Mouse (Mus musculus) midbrain, embryonic 13.5 days (tissue): ENCODE measurements around the gene Gtf2f2. TPM values are rescaled to one million over a fixed set of nuclear protein-coding genes. Genes with fewer than 3 reads are reported as not detected.

Experiments used
- ATAC-seq: fragments of 200-750 bp; cut with Nextera tagmentation; 2 replicates; pipeline ENCODE4 v1.8.0; 2017; ENCODE audit warnings: mild to moderate bottlenecking, moderate TSS enrichment, moderate library complexity
- H3K27ac ChIP-seq: fragments of 300-500 bp; sonication (generic); 2 replicates; pipeline ENCODE4 v1.5.1; 2015; ENCODE audit warnings: inconsistent platforms, mild to moderate bottlenecking, moderate library complexity
- H3K27me3 ChIP-seq: fragments of 300-500 bp; sonication (generic); 2 replicates; pipeline ENCODE4 v1.6.1; 2015; ENCODE audit warnings: mild to moderate bottlenecking, inconsistent platforms
- H3K36me3 ChIP-seq: fragments of 300-500 bp; sonication (generic); 2 replicates; pipeline ENCODE4 v1.6.1; 2015; ENCODE audit warnings: mild to moderate bottlenecking, inconsistent platforms
- H3K4me1 ChIP-seq: fragments of 300-500 bp; sonication (generic); replicated peaks from 2 replicates; pipeline ENCODE4 v1.6.1; 2015; ENCODE audit warnings: inconsistent platforms
- H3K4me2 ChIP-seq: fragments of 300-500 bp; sonication (generic); replicated peaks from 2 replicates; pipeline ENCODE4 v1.6.1; 2015; ENCODE audit warnings: moderate library complexity, mild to moderate bottlenecking, inconsistent platforms
- H3K4me3 ChIP-seq: fragments of 300-500 bp; sonication (generic); replicated peaks from 2 replicates; pipeline ENCODE4 v1.5.1; 2015; ENCODE audit warnings: mild to moderate bottlenecking, inconsistent platforms
- H3K9ac ChIP-seq: fragments of 300-500 bp; sonication (generic); replicated peaks from 2 replicates; pipeline ENCODE4 v1.6.1; 2015; ENCODE audit warnings: mild to moderate bottlenecking, inconsistent platforms
- H3K9me3 ChIP-seq: fragments of 300-500 bp; sonication (generic); 2 replicates; pipeline ENCODE4 v1.6.1; 2016; ENCODE audit warnings: mild to moderate bottlenecking, inconsistent platforms
- WGBS: fragments of 180-500 bp; shearing (Covaris S2); methylation state at CpG from one replicate; pipeline ENCODE4 v1.1.7; 2015; 5-methylcytosine and 5-hydroxymethylcytosine counted together
- polyA plus RNA-seq: library from polyadenylated mRNA; unstranded; fragments of >200 nt; fragmentation: Nextera tagmentation; extraction: Ambion mirVana; gene quantifications from 2 replicates; pipeline ENCODE4 v1.2.1, GENCODE M21; 2015

Gtf2f2 gene
- polyA plus RNA-seq, 1 experiment from 2014 or later, result 42.7 TPM

GRCm38 (mm10) chr14:76020927-76021719, 10.5 kb upstream of the Gtf2f2 start:
- peak; percentile 67 for ATAC-seq
- no peak overlapping the region for H3K4me2 ChIP-seq
- WGBS, result 44% methylated on average over 7 of the region's 7 CpGs
- no peaks in the 10 kb centered on the region; the same call in 1 of the 2 replicates for H3K9me3 ChIP-seq
- H3K4me3 ChIP-seq, result no peak overlapping the region
- H3K4me1 ChIP-seq, result peaks cover 24% of the 10 kb centered on the region
- H3K36me3 ChIP-seq, result no peaks in the 10 kb centered on the region
- H3K27me3 ChIP-seq, result no peaks in the 10 kb centered on the region
- no peak overlapping the region for H3K9ac ChIP-seq
- peak overlapping the region; percentile 69 for H3K27ac ChIP-seq

GRCm38 (mm10) chr14:76020259-76020785, 9.7 kb upstream of the Gtf2f2 start:
- WGBS, result 70% methylated on average over 5 of the region's 5 CpGs
- Histone ChIP-seq H3K36me3 (no peaks in the 10 kb centered on the region), H3K4me3 (no peak overlapping the region), H3K27ac (peak overlapping the region; percentile 69), H3K4me2 (no peak overlapping the region), H3K27me3 (no peaks in the 10 kb centered on the region), H3K4me1 (peaks cover 21% of the 10 kb centered on the region), H3K9ac (no peak overlapping the region), H3K9me3 (no peaks in the 10 kb centered on the region; the same call in 1 of the 2 replicates)
- ATAC-seq, result peak; percentile 21; the same call in 1 of the 2 replicates

GRCm38 (mm10) chr14:76017785-76018490, 7.3 kb upstream of the Gtf2f2 start:
- no peaks in the 10 kb centered on the region for H3K27me3 ChIP-seq
- H3K9me3 ChIP-seq, result no peaks in the 10 kb centered on the region; the same call in 1 of the 2 replicates
- no peak overlapping the region for H3K4me2 ChIP-seq
- H3K27ac ChIP-seq, result peak overlapping the region; percentile 73
- no peak overlapping the region for H3K9ac ChIP-seq
- H3K4me3 ChIP-seq, result no peak overlapping the region
- ATAC-seq, result no peak
- H3K4me1 ChIP-seq, result peaks cover 21% of the 10 kb centered on the region
- H3K36me3 ChIP-seq, result no peaks in the 10 kb centered on the region
- 54% methylated on average over 10 of the region's 10 CpGs for WGBS

- no peak overlapping the region for H3K4me3 ChIP-seq
- WGBS, result 61% methylated on average over 2 of the region's 2 CpGs
- H3K4me1 ChIP-seq, result peaks cover 18% of the 10 kb centered on the region
- H3K27me3 ChIP-seq, result no peaks in the 10 kb centered on the region
- no peaks in the 10 kb centered on the region; the same call in 1 of the 2 replicates for H3K9me3 ChIP-seq
- no peak for ATAC-seq
- no peak overlapping the region for H3K27ac ChIP-seq
- no peak overlapping the region for H3K4me2 ChIP-seq
- no peaks in the 10 kb centered on the region for H3K36me3 ChIP-seq
- no peak overlapping the region for H3K9ac ChIP-seq
Measured at GRCm38 (mm10) chr14:76014331-76014730, 3.7 kb upstream of the Gtf2f2 start.

GRCm38 (mm10) chr14:76011062-76011457, 395 bp upstream of the Gtf2f2 start:
- Histone ChIP-seq H3K9me3 (no peaks in the 10 kb centered on the region), H3K27ac (no peak overlapping the region), H3K4me2 (peak overlapping the region; percentile 84), H3K9ac (no peak overlapping the region), H3K27me3 (no peaks in the 10 kb centered on the region), H3K36me3 (peaks cover 9% of the 10 kb centered on the region), H3K4me1 (peaks cover 26% of the 10 kb centered on the region), H3K4me3 (peak overlapping the region; percentile 85)
- 31% methylated on average over 7 of the region's 7 CpGs for WGBS
- ATAC-seq, result peak; percentile 67

GRCm38 (mm10) chr14:76009185-76009584, 1.5 kb downstream of the Gtf2f2 start:
- Histone ChIP-seq H3K4me2 (peak overlapping the region; percentile 84), H3K4me3 (peak overlapping the region; percentile 85), H3K27me3 (no peaks in the 10 kb centered on the region), H3K36me3 (peaks cover 9% of the 10 kb centered on the region), H3K4me1 (peaks cover 26% of the 10 kb centered on the region), H3K27ac (no peak overlapping the region), H3K9ac (0 out of 2 replicates have a peak overlapping the region, but pooled peaks have one; percentile 74), H3K9me3 (no peaks in the 10 kb centered on the region)
- 86% methylated on average over 5 of the region's 5 CpGs for WGBS
- ATAC-seq, result no peak

- Histone ChIP-seq H3K27ac (no peak overlapping the region), H3K4me3 (no peak overlapping the region), H3K27me3 (no peaks in the 10 kb centered on the region), H3K9ac (no peak overlapping the region), H3K4me1 (peaks cover 26% of the 10 kb centered on the region), H3K36me3 (peaks cover 9% of the 10 kb centered on the region), H3K9me3 (no peaks in the 10 kb centered on the region), H3K4me2 (no peak overlapping the region)
- WGBS, result 88% methylated on average over 1 of the region's 1 CpGs
- no peak for ATAC-seq
Measured at GRCm38 (mm10) chr14:76008174-76008573, 2.5 kb downstream of the Gtf2f2 start.

- Histone ChIP-seq H3K4me2 (no peak overlapping the region), H3K9me3 (no peaks in the 10 kb centered on the region), H3K36me3 (peaks cover 9% of the 10 kb centered on the region), H3K27ac (no peak overlapping the region), H3K4me3 (no peak overlapping the region), H3K27me3 (no peaks in the 10 kb centered on the region), H3K4me1 (peaks cover 19% of the 10 kb centered on the region), H3K9ac (no peak overlapping the region)
- 68% methylated on average over 4 of the region's 4 CpGs for WGBS
- no peak for ATAC-seq
Measured at GRCm38 (mm10) chr14:76005011-76005410, 5.7 kb downstream of the Gtf2f2 start.

GRCm38 (mm10) chr14:76001781-76002180, 8.9 kb downstream of the Gtf2f2 start:
- no peak for ATAC-seq
- Histone ChIP-seq H3K9ac (no peak overlapping the region), H3K9me3 (no peaks in the 10 kb centered on the region), H3K27ac (no peak overlapping the region), H3K4me2 (no peak overlapping the region), H3K36me3 (peaks cover 4% of the 10 kb centered on the region), H3K27me3 (no peaks in the 10 kb centered on the region), H3K4me1 (no peaks in the 10 kb centered on the region), H3K4me3 (no peak overlapping the region)
- WGBS, result 80% methylated on average over 4 of the region's 4 CpGs

GRCm38 (mm10) chr14:75998082-75998481, 12.6 kb downstream of the Gtf2f2 start:
- Histone ChIP-seq H3K4me1 (no peaks in the 10 kb centered on the region), H3K4me2 (no peak overlapping the region), H3K27me3 (no peaks in the 10 kb centered on the region), H3K27ac (no peak overlapping the region), H3K9ac (no peak overlapping the region), H3K36me3 (no peaks in the 10 kb centered on the region), H3K9me3 (no peaks in the 10 kb centered on the region), H3K4me3 (no peak overlapping the region)
- no peak for ATAC-seq
- 63% methylated on average over 1 of the region's 1 CpGs for WGBS

GRCm38 (mm10) chr14:75992371-75992770, 18.3 kb downstream of the Gtf2f2 start:
- H3K27me3 ChIP-seq, result no peaks in the 10 kb centered on the region
- no peaks in the 10 kb centered on the region for H3K9me3 ChIP-seq
- H3K4me3 ChIP-seq, result no peak overlapping the region
- no peak overlapping the region for H3K9ac ChIP-seq
- H3K36me3 ChIP-seq, result no peaks in the 10 kb centered on the region
- H3K27ac ChIP-seq, result no peak overlapping the region
- WGBS, result 95% methylated on average over 4 of the region's 4 CpGs
- H3K4me1 ChIP-seq, result no peaks in the 10 kb centered on the region
- ATAC-seq, result no peak
- H3K4me2 ChIP-seq, result no peak overlapping the region

- 91% methylated on average over 6 of the region's 6 CpGs for WGBS
- ATAC-seq, result no peak
Measured at GRCm38 (mm10) chr14:75990936-75991335, 19.7 kb downstream of the Gtf2f2 start.

More at GRCm38 (mm10) chr14:75990936-75991335, 19.7 kb downstream of the Gtf2f2 start:
- no peaks in the 10 kb centered on the region for H3K27me3 ChIP-seq
- H3K4me3 ChIP-seq, result no peak overlapping the region
- no peaks in the 10 kb centered on the region for H3K9me3 ChIP-seq
- no peaks in the 10 kb centered on the region for H3K4me1 ChIP-seq
- H3K9ac ChIP-seq, result no peak overlapping the region
- no peaks in the 10 kb centered on the region for H3K36me3 ChIP-seq
- no peak overlapping the region for H3K27ac ChIP-seq
- no peak overlapping the region for H3K4me2 ChIP-seq
